Mouse (Mus musculus): ENCODE data around the gene Ercc8.

DNA sequence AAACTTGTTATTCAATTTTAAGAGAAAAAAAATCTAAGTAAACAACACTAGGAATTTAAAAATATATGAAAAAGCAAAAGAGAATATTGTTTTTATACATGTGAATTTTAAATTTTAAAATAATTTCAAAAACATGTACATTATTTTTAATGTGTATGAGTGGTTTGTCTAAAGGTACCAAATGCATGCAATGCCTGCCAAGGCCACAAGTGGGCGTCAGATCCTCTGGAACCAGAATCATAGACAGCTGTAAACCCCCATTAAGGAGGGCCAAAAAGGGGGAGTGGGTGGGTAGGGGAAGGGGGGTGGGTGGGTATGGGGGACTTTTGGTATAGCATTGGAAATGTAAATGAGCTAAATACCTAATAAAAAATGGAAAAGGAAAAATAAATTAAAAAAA lies 31.4 kb upstream of the Ercc8 start:
- TF ChIP-seq CTCF (IDR thresholded peaks at IDR 0.05; ENCODE audit: low read depth, low read length) (peak; percentile 49), POLR2A (IDR thresholded peaks at IDR 0.05; ENCODE audit: insufficient read depth, low read length) (no peak)
